Mouse (Mus musculus): ENCODE measurements around the gene Gm14744. TPM values are rescaled to one million over a fixed set of nuclear protein-coding genes. Genes with fewer than 3 reads are reported as not detected.
"Not testable (repeated sequence)": the region's sequence is repeated elsewhere in the genome, so short reads cannot be mapped to it uniquely, and the experiment has no call there.

Gm14744 gene
- polyA plus RNA-seq (2011; ENCODE audit: insufficient read depth, insufficient read length, low replicate concordance, missing spikeins), result not detected in 2 replicates

DNA sequence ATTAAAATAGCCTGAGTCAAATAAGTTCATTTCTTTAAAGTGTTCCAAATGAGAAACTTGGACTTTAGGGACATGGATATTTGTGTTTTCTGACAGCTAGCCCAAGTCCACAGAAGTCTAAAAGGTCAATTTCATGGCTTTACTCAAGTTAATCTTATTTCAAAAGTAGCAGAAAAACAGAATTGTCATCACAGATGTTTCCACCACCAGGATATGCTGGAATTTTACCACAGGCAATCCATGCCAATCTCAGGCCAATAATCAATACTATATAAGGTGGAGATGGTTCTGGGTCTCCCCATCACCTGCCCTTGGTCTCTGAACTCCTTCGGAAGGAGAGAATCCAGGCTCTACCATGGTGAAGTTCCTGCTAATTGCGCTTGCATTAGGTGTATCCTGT lies at the start of gene Gm14744:
TSS of gene Gm14744 (plus strand) at position 301 of the 400 bp plus-strand sequence.
- not testable (repeated sequence) for H3K4me3 ChIP-seq (replicated peaks; ENCODE audit: control insufficient read depth, low read depth, low read length); H3K27ac ChIP-seq (ENCODE audit: control insufficient read depth, insufficient read depth, low read depth, low read length, poor library complexity); H3K4me1 ChIP-seq (ENCODE audit: control insufficient read depth, insufficient read depth, low read length)
- WGBS, result 76% methylated on average over 2 of the region's 2 CpGs

GRCm38 (mm10) chrX:77853523-77853922 lies 11.0 kb upstream of the Gm14744 start, which contains the start of gene Pbsn:
Gene Pbsn, minus strand, starts transcription at chrX:77853623.
- Histone ChIP-seq H3K4me1 (ENCODE audit: control insufficient read depth, insufficient read depth, low read length) (no peaks in the 10 kb centered on the region), H3K27ac (ENCODE audit: control insufficient read depth, insufficient read depth, low read depth, low read length, poor library complexity) (no peak within 1 kb of the TSS), H3K4me3 (replicated peaks; ENCODE audit: control insufficient read depth, low read depth, low read length) (no peak within 1 kb of the TSS)
- no peak for TF ChIP-seq POLR2A (IDR thresholded peaks at IDR 0.05; ENCODE audit: borderline replicate concordance, control insufficient read depth, low read depth, low read length)
- no peak for TF ChIP-seq CTCF (IDR thresholded peaks at IDR 0.05; ENCODE audit: control insufficient read depth, insufficient read depth, low read length)
- WGBS, result 74% methylated on average over 1 of the region's 1 CpGs

DNA sequence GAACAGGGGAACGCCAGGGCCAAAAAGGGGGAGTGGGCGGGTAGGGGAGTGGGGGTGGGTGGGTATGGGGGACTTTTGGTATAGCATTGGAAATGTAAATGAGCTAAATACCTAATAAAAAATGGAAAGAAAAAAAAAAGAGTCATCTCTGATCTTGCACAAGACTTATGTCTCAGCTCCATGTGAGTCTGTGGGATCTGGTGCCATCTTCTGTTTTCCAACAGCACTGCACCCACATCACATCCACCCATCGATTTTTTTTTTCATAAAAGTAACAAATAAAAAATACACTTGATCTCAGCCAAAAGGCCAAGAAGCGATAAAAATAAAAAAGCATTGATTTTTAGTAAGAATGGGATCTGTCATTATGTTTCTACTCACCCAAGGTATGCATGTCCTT lies 15.5 kb downstream of the Gm14744 start:
- not testable (repeated sequence) for H3K4me1 ChIP-seq (ENCODE audit: control insufficient read depth, insufficient read depth, low read length); H3K4me3 ChIP-seq (replicated peaks; ENCODE audit: control insufficient read depth, low read depth, low read length); H3K27ac ChIP-seq (ENCODE audit: control insufficient read depth, insufficient read depth, low read depth, low read length, poor library complexity)
- WGBS, result 31% methylated on average over 2 of the region's 4 CpGs

Other genes with a start within 250 kb of the Gm14744 start
- 2.2 and 2.7 TPM in 2 replicates for gene Prkx, start 68.5 kb upstream of the Gm14744 start, polyA plus RNA-seq (2011; ENCODE audit: insufficient read depth, insufficient read length, low replicate concordance, missing spikeins)
- not detected in 2 replicates for gene Pbsn, start 11.1 kb upstream of the Gm14744 start, polyA plus RNA-seq (2011; ENCODE audit: insufficient read depth, insufficient read length, low replicate concordance, missing spikeins)
- not detected in 2 replicates for gene 5430402E10Rik, start 60.3 kb downstream of the Gm14744 start, polyA plus RNA-seq (2011; ENCODE audit: insufficient read depth, insufficient read length, low replicate concordance, missing spikeins)
- gene Obp1a, start 226.6 kb downstream of the Gm14744 start, polyA plus RNA-seq (2011; ENCODE audit: insufficient read depth, insufficient read length, low replicate concordance, missing spikeins), result not detected in 2 replicates

Measured in bone marrow, adult 2 months (tissue).